Mouse (Mus musculus): ENCODE measurements around the gene Mrpl20. TPM values are rescaled to one million over a fixed set of nuclear protein-coding genes. Genes with fewer than 3 reads are reported as not detected.

Gene Mrpl20
- polyA plus RNA-seq (2015; fragmentation: Nextera tagmentation; extraction: Ambion mirVana) = 251 and 267 TPM in 2 replicates

- Histone ChIP-seq H3K27me3 (replicated peaks; ENCODE audit: control insufficient read depth, insufficient read depth, low read length) (no peaks in the 10 kb centered on the region), H3K9me3 (ENCODE audit: control insufficient read depth, low read length) (no peaks in the 10 kb centered on the region), H3K36me3 (ENCODE audit: control insufficient read depth, insufficient read depth, low read length) (peaks cover 9% of the 10 kb centered on the region), H3K4me2 (ENCODE audit: low read length) (peak within 1 kb of the TSS; percentile 82), H3K4me3 (ENCODE audit: low read length) (peak within 1 kb of the TSS; percentile 93), H3K9ac (ENCODE audit: low read depth, low read length) (peak within 1 kb of the TSS; percentile 89), H3K4me1 (ENCODE audit: control insufficient read depth, insufficient read depth, low read depth, low read length) (peaks cover 14% of the 10 kb centered on the region), H3K27ac (ENCODE audit: low read depth, low read length) (peak within 1 kb of the TSS; percentile 77)
- 6% methylated on average over 12 of the region's 12 CpGs for WGBS
- ATAC-seq = peak; percentile 80
Observed at GRCm38 (mm10) chr4:155802741-155803339, at the start of gene Mrpl20. Gene Mrpl20 (plus strand): TSS chr4:155802878.

- no peak overlapping the region for H3K4me2 ChIP-seq (ENCODE audit: low read length)
- no peak overlapping the region for H3K27ac ChIP-seq (ENCODE audit: low read depth, low read length)
- ATAC-seq = no peak
- H3K4me3 ChIP-seq (ENCODE audit: low read length) = no peak overlapping the region
- H3K9me3 ChIP-seq (ENCODE audit: control insufficient read depth, low read length) = no peaks in the 10 kb centered on the region
- H3K4me1 ChIP-seq (ENCODE audit: control insufficient read depth, insufficient read depth, low read depth, low read length) = peaks cover 24% of the 10 kb centered on the region
- 88% methylated on average over 12 of the region's 12 CpGs for WGBS
- peaks cover 37% of the 10 kb centered on the region for H3K36me3 ChIP-seq (ENCODE audit: control insufficient read depth, insufficient read depth, low read length)
- no peak overlapping the region for H3K9ac ChIP-seq (ENCODE audit: low read depth, low read length)
- H3K27me3 ChIP-seq (replicated peaks; ENCODE audit: control insufficient read depth, insufficient read depth, low read length) = no peaks in the 10 kb centered on the region
Observed at GRCm38 (mm10) chr4:155757011-155757410, 45.7 kb upstream of the Mrpl20 start.

- 4% methylated on average over 10 of the region's 10 CpGs for WGBS
- no peaks in the 10 kb centered on the region for H3K27me3 ChIP-seq (replicated peaks; ENCODE audit: control insufficient read depth, insufficient read depth, low read length)
- ATAC-seq = no peak
- H3K9me3 ChIP-seq (ENCODE audit: control insufficient read depth, low read length) = no peaks in the 10 kb centered on the region
- H3K36me3 ChIP-seq (ENCODE audit: control insufficient read depth, insufficient read depth, low read length) = peaks cover 14% of the 10 kb centered on the region
- H3K9ac ChIP-seq (ENCODE audit: low read depth, low read length) = peak overlapping the region; percentile 83
- peak overlapping the region; percentile 79 for H3K4me3 ChIP-seq (ENCODE audit: low read length)
- H3K4me2 ChIP-seq (ENCODE audit: low read length) = peak overlapping the region; percentile 98
- H3K4me1 ChIP-seq (ENCODE audit: control insufficient read depth, insufficient read depth, low read depth, low read length) = peaks cover 24% of the 10 kb centered on the region
- H3K27ac ChIP-seq (ENCODE audit: low read depth, low read length) = peak overlapping the region; percentile 63; the same call in 1 of the 2 replicates
Observed at GRCm38 (mm10) chr4:155759862-155760612, 42.6 kb upstream of the Mrpl20 start.

GRCm38 (mm10) chr4:155760613-155761355, 41.9 kb upstream of the Mrpl20 start, which contains the start of gene Atad3a:
Gene Atad3a (minus strand): TSS chr4:155761093.
- peak within 1 kb of the TSS; percentile 83 for H3K9ac ChIP-seq (ENCODE audit: low read depth, low read length)
- no peaks in the 10 kb centered on the region for H3K27me3 ChIP-seq (replicated peaks; ENCODE audit: control insufficient read depth, insufficient read depth, low read length)
- peaks cover 7% of the 10 kb centered on the region; the same call in 1 of the 2 replicates for H3K36me3 ChIP-seq (ENCODE audit: control insufficient read depth, insufficient read depth, low read length)
- peak within 1 kb of the TSS; percentile 79 for H3K4me3 ChIP-seq (ENCODE audit: low read length)
- peak within 1 kb of the TSS; percentile 98 for H3K4me2 ChIP-seq (ENCODE audit: low read length)
- peak; percentile 98 for ATAC-seq
- H3K27ac ChIP-seq (ENCODE audit: low read depth, low read length) = peak within 1 kb of the TSS; percentile 63
- H3K4me1 ChIP-seq (ENCODE audit: control insufficient read depth, insufficient read depth, low read depth, low read length) = peaks cover 24% of the 10 kb centered on the region
- WGBS = under 1% methylated on average over 57 of the region's 68 CpGs
- H3K9me3 ChIP-seq (ENCODE audit: control insufficient read depth, low read length) = no peaks in the 10 kb centered on the region

- Histone ChIP-seq H3K4me2 (ENCODE audit: low read length) (peak overlapping the region; percentile 98), H3K36me3 (ENCODE audit: control insufficient read depth, insufficient read depth, low read length) (no peaks in the 10 kb centered on the region), H3K27me3 (replicated peaks; ENCODE audit: control insufficient read depth, insufficient read depth, low read length) (no peaks in the 10 kb centered on the region), H3K4me3 (ENCODE audit: low read length) (peak overlapping the region; percentile 79), H3K27ac (ENCODE audit: low read depth, low read length) (no peak overlapping the region), H3K9ac (ENCODE audit: low read depth, low read length) (peak overlapping the region; percentile 69), H3K9me3 (ENCODE audit: control insufficient read depth, low read length) (no peaks in the 10 kb centered on the region), H3K4me1 (ENCODE audit: control insufficient read depth, insufficient read depth, low read depth, low read length) (peaks cover 24% of the 10 kb centered on the region)
- 2% methylated on average over 28 of the region's 28 CpGs for WGBS
- peak; percentile 1; the same call in 1 of the 2 replicates for ATAC-seq
Observed at GRCm38 (mm10) chr4:155761356-155762099, 41.1 kb upstream of the Mrpl20 start.

GRCm38 (mm10) chr4:155762357-155762756, 40.3 kb upstream of the Mrpl20 start:
- Histone ChIP-seq H3K4me2 (ENCODE audit: low read length) (no peak overlapping the region), H3K4me1 (ENCODE audit: control insufficient read depth, insufficient read depth, low read depth, low read length) (peaks cover 24% of the 10 kb centered on the region), H3K27ac (ENCODE audit: low read depth, low read length) (no peak overlapping the region), H3K9ac (ENCODE audit: low read depth, low read length) (no peak overlapping the region), H3K4me3 (ENCODE audit: low read length) (no peak overlapping the region), H3K9me3 (ENCODE audit: control insufficient read depth, low read length) (no peaks in the 10 kb centered on the region), H3K27me3 (replicated peaks; ENCODE audit: control insufficient read depth, insufficient read depth, low read length) (no peaks in the 10 kb centered on the region), H3K36me3 (ENCODE audit: control insufficient read depth, insufficient read depth, low read length) (no peaks in the 10 kb centered on the region)
- ATAC-seq = no peak
- WGBS = 84% methylated on average over 3 of the region's 3 CpGs

- Histone ChIP-seq H3K4me1 (ENCODE audit: control insufficient read depth, insufficient read depth, low read depth, low read length) (peaks cover 16% of the 10 kb centered on the region), H3K36me3 (ENCODE audit: control insufficient read depth, insufficient read depth, low read length) (no peaks in the 10 kb centered on the region), H3K9ac (ENCODE audit: low read depth, low read length) (peak overlapping the region; percentile 79), H3K4me3 (ENCODE audit: low read length) (peak overlapping the region; percentile 48), H3K9me3 (ENCODE audit: control insufficient read depth, low read length) (no peaks in the 10 kb centered on the region), H3K4me2 (ENCODE audit: low read length) (peak overlapping the region; percentile 88), H3K27me3 (replicated peaks; ENCODE audit: control insufficient read depth, insufficient read depth, low read length) (peaks cover 11% of the 10 kb centered on the region), H3K27ac (ENCODE audit: low read depth, low read length) (peak overlapping the region; percentile 75)
- WGBS = 56% methylated on average over 5 of the region's 5 CpGs
- ATAC-seq = no peak
Observed at GRCm38 (mm10) chr4:155769496-155769879, 33.2 kb upstream of the Mrpl20 start.

GRCm38 (mm10) chr4:155769880-155770512, 32.7 kb upstream of the Mrpl20 start:
- Histone ChIP-seq H3K9me3 (ENCODE audit: control insufficient read depth, low read length) (no peaks in the 10 kb centered on the region), H3K4me2 (ENCODE audit: low read length) (peak overlapping the region; percentile 88), H3K27ac (ENCODE audit: low read depth, low read length) (peak overlapping the region; percentile 75), H3K27me3 (replicated peaks; ENCODE audit: control insufficient read depth, insufficient read depth, low read length) (peaks cover 11% of the 10 kb centered on the region), H3K9ac (ENCODE audit: low read depth, low read length) (peak overlapping the region; percentile 79), H3K4me1 (ENCODE audit: control insufficient read depth, insufficient read depth, low read depth, low read length) (peaks cover 19% of the 10 kb centered on the region), H3K4me3 (ENCODE audit: low read length) (peak overlapping the region; percentile 48), H3K36me3 (ENCODE audit: control insufficient read depth, insufficient read depth, low read length) (no peaks in the 10 kb centered on the region)
- under 1% methylated on average over 35 of the region's 39 CpGs for WGBS
- ATAC-seq = peak; percentile 82

Data from hindbrain, embryonic 16.5 days (tissue).